Mouse (Mus musculus) stomach, postnatal 0 days (tissue): ENCODE measurements around the gene Mtif3.

Experiments
- CTCF ChIP-seq: IDR thresholded peaks from 2 replicates; pipeline ENCODE4 v1.5.1; 2016; ENCODE audit warnings: antibody characterized with exemption, low read depth, mild to moderate bottlenecking, moderate library complexity
- EP300 ChIP-seq: optimal IDR thresholded peaks from 2 replicates; pipeline ENCODE3; 2016; ENCODE audit warnings: antibody characterized with exemption

- TF ChIP-seq CTCF (no peak), EP300 (no peak)
Observed at GRCm38 (mm10) chr5:146946682-146947081, 16.9 kb downstream of the Mtif3 start.
